Mouse (Mus musculus) spleen, adult 12 weeks (tissue): ENCODE data around the gene Tnnt3.
A peak's percentile ranks its signal among the peaks of the same experiment; 100 is the strongest.

Experiments
- DNase-seq: peaks from one replicate; pipeline ENCODE4 v3.0.0; 2022; ENCODE audit warnings: low spot score

The Tnnt3 gene

GRCm38 (mm10) chr7:142509518-142509917 is 10.9 kb downstream of the Tnnt3 start:
- DNase-seq: no peak

GRCm38 (mm10) chr7:142510021-142510777 is 11.6 kb downstream of the Tnnt3 start:
- no peak for DNase-seq

GRCm38 (mm10) chr7:142514048-142514447 is 15.4 kb downstream of the Tnnt3 start:
- DNase-seq: no peak

GRCm38 (mm10) chr7:142516221-142516978 is 17.8 kb downstream of the Tnnt3 start:
- DNase-seq: no peak

GRCm38 (mm10) chr7:142517531-142517930 is 18.9 kb downstream of the Tnnt3 start:
- no peak for DNase-seq

- no peak for DNase-seq
Observed at GRCm38 (mm10) chr7:142520331-142520730, 21.7 kb downstream of the Tnnt3 start.

GRCm38 (mm10) chr7:142522352-142522751 is 23.7 kb downstream of the Tnnt3 start:
- no peak for DNase-seq

GRCm38 (mm10) chr7:142523200-142523990 is 24.8 kb downstream of the Tnnt3 start:
- no peak for DNase-seq

- no peak for DNase-seq
Observed at GRCm38 (mm10) chr7:142525342-142526178, 26.9 kb downstream of the Tnnt3 start.

GRCm38 (mm10) chr7:142529350-142529749 is 30.7 kb downstream of the Tnnt3 start:
- DNase-seq: no peak

- DNase-seq: no peak
Observed at GRCm38 (mm10) chr7:142531973-142532521, 33.4 kb downstream of the Tnnt3 start.

- peak; percentile 8 for DNase-seq
Observed at GRCm38 (mm10) chr7:142532671-142533058, 34.0 kb downstream of the Tnnt3 start, which contains the start of gene Mrpl23. Gene Mrpl23, plus strand, starts transcription at chr7:142532686.

GRCm38 (mm10) chr7:142533059-142533855 is 34.6 kb downstream of the Tnnt3 start:
- DNase-seq: peak; percentile 73

GRCm38 (mm10) chr7:142535116-142535515 is 36.5 kb downstream of the Tnnt3 start:
- DNase-seq: no peak

GRCm38 (mm10) chr7:142535832-142536231 is 37.2 kb downstream of the Tnnt3 start:
- no peak for DNase-seq

GRCm38 (mm10) chr7:142537181-142537580 is 38.5 kb downstream of the Tnnt3 start:
- no peak for DNase-seq

- peak; percentile 15 for DNase-seq
Observed at GRCm38 (mm10) chr7:142537879-142538278, 39.2 kb downstream of the Tnnt3 start.

- no peak for DNase-seq
Observed at GRCm38 (mm10) chr7:142538291-142538690, 39.7 kb downstream of the Tnnt3 start.

GRCm38 (mm10) chr7:142538766-142539165 is 40.1 kb downstream of the Tnnt3 start:
- no peak for DNase-seq

- no peak for DNase-seq
Observed at GRCm38 (mm10) chr7:142539828-142540227, 41.2 kb downstream of the Tnnt3 start.
